Mouse (Mus musculus): ENCODE results near the gene Snph. TPM values are rescaled to one million over a fixed set of nuclear protein-coding genes. Genes with fewer than 3 reads are reported as not detected.

Gene Snph
- polyA plus RNA-seq, 1 experiment from 2014 or later, result 9.2 TPM

GRCm38 (mm10) chr2:151587306-151587705 is 45.1 kb downstream of the Snph start:
- Histone ChIP-seq H3K27me3 (replicated peaks) (no peaks in the 10 kb centered on the region), H3K9ac (no peak overlapping the region), H3K9me3 (no peaks in the 10 kb centered on the region), H3K4me1 (no peaks in the 10 kb centered on the region), H3K4me2 (replicated peaks) (no peak overlapping the region), H3K4me3 (no peak overlapping the region), H3K36me3 (no peaks in the 10 kb centered on the region), H3K27ac (no peak overlapping the region)
- ATAC-seq (ENCODE audit: low FRiP score, low read depth), result no peak
- WGBS, result 86% methylated on average over 9 of the region's 9 CpGs

- Histone ChIP-seq H3K4me2 (replicated peaks) (no peak overlapping the region), H3K27me3 (replicated peaks) (no peaks in the 10 kb centered on the region), H3K9ac (no peak overlapping the region), H3K36me3 (no peaks in the 10 kb centered on the region), H3K9me3 (no peaks in the 10 kb centered on the region), H3K4me1 (no peaks in the 10 kb centered on the region), H3K4me3 (no peak overlapping the region), H3K27ac (no peak overlapping the region)
- ATAC-seq (ENCODE audit: low FRiP score, low read depth), result no peak
- WGBS, result 93% methylated on average over 1 of the region's 1 CpGs
These were observed 45.6 kb downstream of the Snph start for GRCm38 (mm10) chr2:151586807-151587206.

DNA sequence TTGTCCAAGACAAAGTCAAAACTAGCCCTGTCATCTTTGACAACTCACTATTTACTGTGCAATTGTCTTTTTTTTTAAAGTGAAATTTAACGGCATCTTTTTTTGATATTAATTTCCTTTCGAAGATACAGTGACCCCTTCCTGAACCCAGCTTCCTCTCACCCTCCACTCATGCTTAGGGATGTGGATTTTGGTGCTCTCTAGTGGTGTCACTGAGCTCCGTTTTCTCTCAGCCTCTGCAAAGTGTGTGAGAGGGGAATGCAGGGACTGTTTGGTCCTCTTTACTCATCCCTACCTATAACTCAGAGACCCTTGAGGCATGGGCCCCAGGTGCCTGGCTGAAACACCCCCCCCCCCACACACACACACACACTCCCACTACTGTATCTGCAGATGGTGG is 46.5 kb downstream of the Snph start:
- no peaks in the 10 kb centered on the region for H3K27me3 ChIP-seq (replicated peaks)
- no peaks in the 10 kb centered on the region for H3K36me3 ChIP-seq
- no peak overlapping the region for H3K27ac ChIP-seq
- 60% methylated on average over 3 of the region's 3 CpGs for WGBS
- no peak overlapping the region for H3K4me2 ChIP-seq (replicated peaks)
- H3K4me1 ChIP-seq, result no peaks in the 10 kb centered on the region
- H3K9me3 ChIP-seq, result no peaks in the 10 kb centered on the region
- ATAC-seq (ENCODE audit: low FRiP score, low read depth), result no peak
- no peak overlapping the region for H3K4me3 ChIP-seq
- no peak overlapping the region for H3K9ac ChIP-seq

- no peaks in the 10 kb centered on the region for H3K27me3 ChIP-seq (replicated peaks)
- H3K4me3 ChIP-seq, result no peak overlapping the region
- H3K27ac ChIP-seq, result no peak overlapping the region
- no peaks in the 10 kb centered on the region for H3K36me3 ChIP-seq
- 30% methylated on average over 1 of the region's 1 CpGs for WGBS
- H3K4me2 ChIP-seq (replicated peaks), result no peak overlapping the region
- no peak overlapping the region for H3K9ac ChIP-seq
- H3K9me3 ChIP-seq, result no peaks in the 10 kb centered on the region
- ATAC-seq (ENCODE audit: low FRiP score, low read depth), result no peak
- 0 out of 2 replicates have a peak, but pooled peaks cover 5% of the 10 kb centered on the region for H3K4me1 ChIP-seq
These were observed 51.4 kb downstream of the Snph start for GRCm38 (mm10) chr2:151580945-151581344.

- WGBS, result 85% methylated on average over 4 of the region's 4 CpGs
These were observed 53.2 kb downstream of the Snph start for GRCm38 (mm10) chr2:151579183-151579582.

GRCm38 (mm10) chr2:151575699-151576389 is 56.5 kb downstream of the Snph start:
- Histone ChIP-seq H3K9me3 (no peaks in the 10 kb centered on the region), H3K36me3 (no peaks in the 10 kb centered on the region), H3K4me2 (replicated peaks) (peak overlapping the region; percentile 74), H3K27me3 (replicated peaks) (no peaks in the 10 kb centered on the region), H3K4me3 (peak overlapping the region; percentile 38), H3K4me1 (peaks cover 11% of the 10 kb centered on the region), H3K9ac (peak overlapping the region; percentile 42; the same call in 1 of the 2 replicates), H3K27ac (0 out of 2 replicates have a peak overlapping the region, but pooled peaks have one; percentile 1)
- peak; percentile 94 for ATAC-seq (ENCODE audit: low FRiP score, low read depth)
- WGBS, result 1% methylated on average over 38 of the region's 38 CpGs

More at GRCm38 (mm10) chr2:151579183-151579582, 53.2 kb downstream of the Snph start:
- Histone ChIP-seq H3K36me3 (no peaks in the 10 kb centered on the region), H3K4me2 (replicated peaks) (no peak overlapping the region), H3K9ac (no peak overlapping the region), H3K9me3 (no peaks in the 10 kb centered on the region), H3K27ac (no peak overlapping the region), H3K4me3 (no peak overlapping the region), H3K4me1 (peaks cover 11% of the 10 kb centered on the region), H3K27me3 (replicated peaks) (no peaks in the 10 kb centered on the region)
- ATAC-seq (ENCODE audit: low FRiP score, low read depth), result no peak

DNA sequence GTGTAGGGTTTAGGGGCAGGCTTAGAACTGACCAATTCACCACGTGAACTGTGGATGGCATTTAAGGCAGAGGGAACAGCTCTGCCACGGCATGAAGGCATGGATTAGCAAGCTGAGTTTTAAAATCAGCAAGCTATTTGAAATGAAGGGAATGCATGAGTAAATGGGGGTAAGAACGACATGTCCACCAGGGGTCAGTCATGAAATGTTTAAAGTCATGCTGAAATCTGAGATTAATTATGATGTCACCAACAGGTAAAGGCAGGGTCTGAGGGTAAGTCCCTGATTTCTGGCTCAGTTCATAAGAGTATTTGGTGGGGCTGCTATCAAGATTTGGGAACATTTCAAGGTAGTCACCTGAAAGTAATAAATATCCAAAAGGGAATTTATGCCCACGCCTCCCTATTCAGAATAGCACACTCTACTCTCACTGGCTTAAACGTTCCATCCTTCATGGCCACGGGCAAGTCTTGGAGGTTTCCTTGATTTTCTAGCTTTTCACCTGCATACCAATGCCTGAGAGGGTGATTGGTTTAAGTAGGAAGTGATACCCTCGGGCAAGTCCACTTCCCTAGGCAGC is 57.2 kb downstream of the Snph start:
- WGBS, result 25% methylated on average over 7 of the region's 7 CpGs

GRCm38 (mm10) chr2:151574607-151575006 is 57.8 kb downstream of the Snph start:
- H3K9me3 ChIP-seq, result no peaks in the 10 kb centered on the region
- ATAC-seq (ENCODE audit: low FRiP score, low read depth), result no peak
- WGBS, result 54% methylated on average over 5 of the region's 5 CpGs
- H3K4me2 ChIP-seq (replicated peaks), result no peak overlapping the region
- H3K9ac ChIP-seq, result no peak overlapping the region
- H3K27ac ChIP-seq, result no peak overlapping the region
- peaks cover 11% of the 10 kb centered on the region for H3K4me1 ChIP-seq
- H3K4me3 ChIP-seq, result no peak overlapping the region
- no peaks in the 10 kb centered on the region for H3K36me3 ChIP-seq
- H3K27me3 ChIP-seq (replicated peaks), result no peaks in the 10 kb centered on the region

More for the DNA sequence above, 57.2 kb downstream of the Snph start:
- Histone ChIP-seq H3K4me2 (replicated peaks) (peak overlapping the region; percentile 74), H3K36me3 (no peaks in the 10 kb centered on the region), H3K27me3 (replicated peaks) (no peaks in the 10 kb centered on the region), H3K9me3 (no peaks in the 10 kb centered on the region), H3K27ac (no peak overlapping the region), H3K9ac (peak overlapping the region; percentile 42; the same call in 1 of the 2 replicates), H3K4me1 (peaks cover 11% of the 10 kb centered on the region), H3K4me3 (peak overlapping the region; percentile 38)
- peak; percentile 26; the same call in 1 of the 2 replicates for ATAC-seq (ENCODE audit: low FRiP score, low read depth)

GRCm38 (mm10) chr2:151573667-151574066 is 58.7 kb downstream of the Snph start:
- Histone ChIP-seq H3K4me1 (peaks cover 11% of the 10 kb centered on the region), H3K9ac (no peak overlapping the region), H3K4me2 (replicated peaks) (no peak overlapping the region), H3K4me3 (no peak overlapping the region), H3K27me3 (replicated peaks) (no peaks in the 10 kb centered on the region), H3K9me3 (no peaks in the 10 kb centered on the region), H3K27ac (no peak overlapping the region), H3K36me3 (no peaks in the 10 kb centered on the region)
- no peak for ATAC-seq (ENCODE audit: low FRiP score, low read depth)
- 64% methylated on average over 3 of the region's 3 CpGs for WGBS

GRCm38 (mm10) chr2:151571873-151572700 is 60.3 kb downstream of the Snph start, which contains the start of gene Sdcbp2:
TSS of gene Sdcbp2 (plus strand) at chr2:151572622.
- no peak for ATAC-seq (ENCODE audit: low FRiP score, low read depth)
- H3K36me3 ChIP-seq, result no peaks in the 10 kb centered on the region
- no peak within 1 kb of the TSS for H3K4me2 ChIP-seq (replicated peaks)
- no peaks in the 10 kb centered on the region for H3K9me3 ChIP-seq
- no peak within 1 kb of the TSS for H3K27ac ChIP-seq
- H3K4me1 ChIP-seq, result peaks cover 11% of the 10 kb centered on the region
- 79% methylated on average over 17 of the region's 17 CpGs for WGBS
- H3K4me3 ChIP-seq, result no peak within 1 kb of the TSS
- H3K27me3 ChIP-seq (replicated peaks), result no peaks in the 10 kb centered on the region
- H3K9ac ChIP-seq, result no peak within 1 kb of the TSS

- no peak for ATAC-seq (ENCODE audit: low FRiP score, low read depth)
- Histone ChIP-seq H3K36me3 (peaks cover 5% of the 10 kb centered on the region; the same call in 1 of the 2 replicates), H3K4me1 (no peaks in the 10 kb centered on the region), H3K27me3 (replicated peaks) (no peaks in the 10 kb centered on the region), H3K4me3 (no peak overlapping the region), H3K27ac (no peak overlapping the region), H3K9me3 (no peaks in the 10 kb centered on the region), H3K4me2 (replicated peaks) (no peak overlapping the region), H3K9ac (no peak overlapping the region)
- WGBS, result 88% methylated on average over 2 of the region's 2 CpGs
These were observed 62.9 kb downstream of the Snph start for GRCm38 (mm10) chr2:151569452-151569851.

- 91% methylated on average over 6 of the region's 6 CpGs for WGBS
- no peak overlapping the region for H3K4me2 ChIP-seq (replicated peaks)
- H3K27me3 ChIP-seq (replicated peaks), result no peaks in the 10 kb centered on the region
- no peak overlapping the region for H3K9ac ChIP-seq
- no peaks in the 10 kb centered on the region for H3K4me1 ChIP-seq
- no peak overlapping the region for H3K27ac ChIP-seq
- H3K36me3 ChIP-seq, result peaks cover 22% of the 10 kb centered on the region
- H3K4me3 ChIP-seq, result no peak overlapping the region
- ATAC-seq (ENCODE audit: low FRiP score, low read depth), result no peak
- H3K9me3 ChIP-seq, result no peaks in the 10 kb centered on the region
These were observed 65.5 kb downstream of the Snph start for GRCm38 (mm10) chr2:151566856-151567255.
